Mouse (Mus musculus) heart, adult 9 months (tissue): ENCODE results near the gene Ppp1r21.

Source experiments
- DNase-seq, 2 experiments: peaks; one replicate each; pipeline ENCODE4 v3.0.0; 2022; ENCODE audit warnings: low spot score in 2 of 2

The Ppp1r21 gene

DNA sequence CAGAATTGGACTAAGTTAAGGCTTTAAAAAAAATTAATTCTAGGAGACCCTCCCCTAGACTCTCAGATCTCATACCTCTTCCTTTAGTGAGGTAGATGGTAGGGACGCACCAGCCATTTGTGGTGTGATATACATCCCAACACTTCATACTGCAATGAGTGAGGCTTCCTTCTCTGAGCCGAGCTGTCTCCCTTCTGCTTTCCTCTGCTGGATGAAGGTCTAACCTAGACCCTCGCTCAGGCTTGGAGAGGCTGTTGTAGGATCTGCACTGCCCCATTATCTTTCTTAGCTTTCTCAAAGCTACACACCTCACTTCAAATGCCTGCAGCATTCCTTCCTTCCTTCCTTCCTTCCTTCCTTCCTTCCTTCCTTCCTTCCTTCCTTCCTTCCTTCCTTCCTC lies 83.8 kb downstream of the Ppp1r21 start:
- no peak for DNase-seq

DNA sequence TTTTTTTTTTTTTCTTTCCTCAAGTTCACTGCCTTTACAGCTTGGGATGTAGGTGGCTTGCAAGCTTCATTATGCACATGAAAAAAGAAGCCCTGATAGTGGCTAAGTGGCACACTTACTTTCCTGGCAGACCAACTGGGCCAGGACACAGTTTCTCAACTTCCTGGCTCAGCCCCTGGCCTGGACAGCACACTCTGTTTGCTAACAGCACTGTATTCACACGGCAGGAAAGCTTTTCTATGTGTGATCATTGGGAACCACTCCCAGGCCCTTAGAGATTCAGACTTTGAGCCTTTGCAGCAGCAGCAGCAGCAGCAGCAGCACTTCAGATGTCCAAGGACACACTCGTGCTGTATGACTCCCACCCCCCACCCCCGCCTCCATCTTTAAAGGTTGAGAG lies 84.3 kb downstream of the Ppp1r21 start:
- peak in 1 of 2 experiments; percentile 39 for DNase-seq

DNA sequence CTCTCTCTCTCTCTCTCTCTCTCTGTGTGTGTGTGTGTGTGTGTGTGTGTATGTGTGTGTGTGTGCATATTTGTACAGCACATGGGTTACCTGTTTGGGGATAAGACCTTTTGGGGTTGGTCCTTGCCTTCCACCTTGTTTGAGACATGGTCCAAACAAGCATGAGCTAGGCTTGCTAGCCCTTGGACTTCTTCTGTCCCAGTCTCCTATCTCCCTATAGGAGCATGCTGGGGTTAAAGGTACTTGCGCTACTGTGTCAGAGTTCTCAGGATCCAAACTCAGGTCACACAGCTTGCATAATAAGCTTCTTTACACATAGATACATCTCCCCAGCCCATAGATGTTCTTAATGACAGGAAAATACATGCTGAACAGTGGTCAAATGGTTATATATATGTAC lies 84.8 kb downstream of the Ppp1r21 start:
- DNase-seq, result no peak

DNA sequence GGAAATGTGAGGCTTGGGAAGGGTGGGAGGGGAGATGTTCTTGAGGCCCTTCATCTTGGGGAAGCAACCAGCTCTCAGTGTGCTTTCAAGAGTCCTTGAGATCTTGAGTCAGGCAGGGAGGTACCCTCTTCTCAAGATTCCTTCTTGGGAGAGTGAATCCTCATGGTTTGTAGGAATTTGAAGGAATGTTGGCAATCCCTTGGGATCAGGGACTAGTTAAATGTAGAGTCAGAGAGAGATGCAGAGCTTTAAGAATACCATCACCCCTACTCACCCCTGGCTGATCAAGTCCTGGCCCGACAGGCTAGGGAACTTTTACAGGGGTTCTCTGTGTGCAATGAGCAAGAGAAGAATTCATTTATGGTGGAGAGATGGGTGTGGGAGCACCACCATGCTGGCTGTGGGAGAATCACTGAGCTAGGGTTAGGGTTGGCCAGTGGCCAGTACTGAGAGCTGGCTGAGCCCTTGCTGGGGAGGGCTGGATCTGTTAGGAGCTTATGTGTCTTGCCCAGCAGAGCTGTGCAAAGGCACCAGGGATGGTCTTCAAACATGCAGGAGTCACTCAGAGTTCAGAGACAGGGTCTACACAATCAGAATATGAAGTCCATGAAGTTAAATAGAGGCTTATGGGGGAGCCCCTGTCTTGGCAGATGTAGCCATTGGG lies 85.7 kb downstream of the Ppp1r21 start:
- no peak for DNase-seq

DNA sequence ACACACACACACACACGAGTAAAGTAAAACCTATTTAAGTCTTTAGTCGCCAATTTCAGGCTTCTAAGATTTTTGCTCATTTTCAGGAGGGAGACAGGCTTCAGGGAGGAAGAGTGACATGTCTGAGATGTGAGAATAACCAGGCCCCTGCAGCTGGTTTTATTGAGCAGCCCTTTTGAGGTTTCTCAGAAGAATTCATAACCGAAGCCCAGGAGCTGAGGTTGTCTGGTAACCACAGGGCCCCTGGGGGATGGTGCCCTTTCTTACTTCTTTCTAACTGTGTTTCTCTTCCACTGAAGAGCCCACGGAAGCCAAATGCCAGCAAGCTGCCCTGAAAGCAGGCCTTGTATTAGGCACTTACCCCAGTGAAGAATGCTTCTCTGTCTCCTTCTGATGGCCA lies 91.0 kb downstream of the Ppp1r21 start:
- no peak for DNase-seq

DNA sequence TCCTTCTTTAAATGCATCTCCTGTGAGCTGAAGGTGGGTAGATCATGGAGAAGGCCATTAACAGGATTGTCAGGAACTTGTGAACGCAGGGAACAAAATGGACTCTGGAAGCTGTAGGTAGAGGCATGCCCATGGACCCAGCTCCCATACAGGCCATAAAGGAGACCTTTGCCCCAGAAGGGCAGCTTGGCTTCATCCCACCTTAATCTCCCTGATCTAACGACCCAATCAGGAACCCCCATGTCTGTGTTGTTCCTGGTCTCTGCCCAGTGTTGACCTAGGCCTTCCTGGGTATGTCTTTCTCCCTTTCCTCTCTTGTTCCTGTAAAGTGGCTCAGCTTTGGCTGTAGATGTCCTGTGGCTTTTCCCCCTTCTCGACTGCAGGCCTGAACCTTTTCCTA lies 91.5 kb downstream of the Ppp1r21 start:
- no peak for DNase-seq

DNA sequence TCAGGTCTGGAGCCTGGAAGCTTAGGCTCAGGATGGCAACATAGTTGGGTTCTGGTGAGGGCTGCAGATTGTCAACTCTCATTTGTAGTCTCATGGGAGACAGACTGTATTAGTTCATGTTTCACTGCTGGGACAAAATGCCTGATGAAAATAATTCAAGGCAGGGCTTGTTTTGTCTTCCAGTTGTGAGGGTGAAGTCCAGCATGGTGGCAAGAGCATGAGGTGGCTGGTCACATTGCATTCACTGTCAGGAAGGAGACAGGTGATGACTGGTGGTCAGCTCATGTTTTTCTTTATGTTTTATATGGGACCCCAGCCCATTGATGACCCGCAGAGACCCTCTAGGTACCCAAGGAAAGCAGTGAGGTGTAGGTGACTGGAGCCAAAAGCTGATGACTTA lies 92.8 kb downstream of the Ppp1r21 start:
- no peak for DNase-seq

DNA sequence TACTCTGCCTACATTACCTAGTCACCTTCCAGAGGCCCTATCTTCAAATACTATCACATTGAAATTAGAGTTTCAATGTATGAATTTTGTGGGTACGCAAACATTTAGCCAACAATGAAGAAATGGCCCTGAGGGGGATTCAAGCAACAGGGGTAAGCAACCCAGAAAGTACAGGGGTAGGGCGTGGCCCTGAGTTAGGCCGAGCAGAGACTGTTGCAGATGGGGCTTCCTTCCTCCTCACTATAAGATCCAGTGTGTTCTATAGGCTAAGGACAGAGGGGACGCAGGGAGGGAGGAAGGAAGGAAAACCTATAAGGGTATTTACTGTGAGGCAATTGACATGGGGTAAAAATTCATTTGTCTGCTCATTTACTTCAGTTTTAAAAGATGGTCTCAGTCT lies 94.5 kb downstream of the Ppp1r21 start:
- no peak for DNase-seq

DNA sequence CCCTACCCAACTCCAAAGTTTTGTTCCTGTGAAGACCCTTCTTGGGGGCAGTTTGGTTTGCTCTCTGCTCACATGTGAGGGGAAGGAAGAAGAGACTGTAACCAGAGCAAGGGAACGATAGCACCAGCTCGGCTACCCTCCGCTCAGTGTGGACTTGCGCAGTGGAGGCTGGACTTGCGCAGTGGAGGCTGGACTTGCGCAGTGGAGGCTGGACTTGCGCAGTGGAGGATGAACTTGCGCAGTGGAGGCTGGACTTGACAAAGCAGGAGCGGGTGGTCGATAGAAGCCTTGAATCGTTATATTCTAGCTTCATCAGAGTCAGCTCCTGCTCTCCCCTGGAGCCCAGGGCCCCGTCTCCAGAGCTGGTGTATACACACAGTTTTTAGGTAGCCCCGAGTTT lies 95.4 kb downstream of the Ppp1r21 start:
- DNase-seq, result no peak

DNA sequence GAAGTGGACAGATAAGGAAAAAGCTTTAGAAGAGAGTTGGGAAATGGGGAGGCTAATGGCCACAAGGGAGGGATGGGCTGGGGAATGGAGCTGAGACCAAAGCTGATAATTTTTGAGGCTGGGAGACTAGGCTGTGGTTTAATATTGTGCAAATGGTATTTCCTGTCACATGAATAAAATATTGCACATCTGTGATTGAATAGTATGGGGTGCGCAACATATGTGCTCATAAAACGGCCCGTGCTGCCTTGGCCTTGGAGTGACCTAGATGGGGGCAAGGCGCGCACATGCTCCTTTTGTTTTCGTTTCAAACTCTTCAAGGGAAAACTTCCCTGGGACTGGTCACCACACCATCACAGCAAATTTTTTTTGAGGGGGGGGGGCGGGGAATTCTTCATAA lies 96.0 kb downstream of the Ppp1r21 start:
- peak in 1 of 2 experiments; percentile 21 for DNase-seq

DNA sequence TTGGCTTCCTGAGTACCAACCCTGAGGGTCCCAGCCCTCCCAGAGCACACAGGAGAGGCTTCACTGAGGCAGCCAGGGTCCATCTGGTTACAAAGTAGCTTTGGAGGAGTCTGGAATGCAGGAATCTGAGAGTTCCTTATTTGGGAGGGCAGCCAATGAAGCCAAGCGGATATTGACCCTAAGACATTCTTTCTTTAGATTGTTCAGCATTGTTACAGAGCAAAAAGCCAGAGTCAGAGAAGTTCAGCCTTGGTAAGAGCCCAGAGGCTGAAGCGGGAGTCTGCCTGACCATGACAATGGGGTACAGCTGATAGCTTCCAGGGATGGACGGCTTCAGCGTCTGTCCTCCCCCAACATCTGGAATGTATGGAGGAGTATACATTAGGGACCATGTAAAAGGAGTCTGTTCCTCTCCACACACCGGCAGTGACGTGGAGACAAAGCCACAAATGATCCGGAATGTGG lies 96.5 kb downstream of the Ppp1r21 start:
- DNase-seq, result peak in 1 of 2 experiments; percentile 18

DNA sequence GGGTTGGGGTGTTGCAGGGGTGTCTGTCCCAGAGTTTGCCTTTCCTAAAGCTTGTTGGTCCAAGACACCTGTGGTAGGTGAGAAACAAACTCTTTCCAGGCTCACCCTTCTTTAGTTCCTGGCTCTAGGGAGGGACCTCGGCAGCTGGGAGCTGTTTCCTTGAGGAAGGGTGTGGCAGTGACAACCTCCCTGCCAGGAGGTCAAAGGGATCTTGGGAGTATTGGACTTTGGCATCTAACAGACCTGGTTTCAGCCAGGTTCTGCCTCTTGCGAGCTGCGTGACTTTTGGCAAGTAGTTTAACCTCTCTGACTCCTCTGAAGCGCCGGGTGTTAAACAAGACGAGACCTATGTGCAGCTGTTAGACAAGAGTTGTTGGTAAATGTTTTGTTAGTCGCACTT lies 97.2 kb downstream of the Ppp1r21 start:
- peak; percentile 39 to 61 for DNase-seq

DNA sequence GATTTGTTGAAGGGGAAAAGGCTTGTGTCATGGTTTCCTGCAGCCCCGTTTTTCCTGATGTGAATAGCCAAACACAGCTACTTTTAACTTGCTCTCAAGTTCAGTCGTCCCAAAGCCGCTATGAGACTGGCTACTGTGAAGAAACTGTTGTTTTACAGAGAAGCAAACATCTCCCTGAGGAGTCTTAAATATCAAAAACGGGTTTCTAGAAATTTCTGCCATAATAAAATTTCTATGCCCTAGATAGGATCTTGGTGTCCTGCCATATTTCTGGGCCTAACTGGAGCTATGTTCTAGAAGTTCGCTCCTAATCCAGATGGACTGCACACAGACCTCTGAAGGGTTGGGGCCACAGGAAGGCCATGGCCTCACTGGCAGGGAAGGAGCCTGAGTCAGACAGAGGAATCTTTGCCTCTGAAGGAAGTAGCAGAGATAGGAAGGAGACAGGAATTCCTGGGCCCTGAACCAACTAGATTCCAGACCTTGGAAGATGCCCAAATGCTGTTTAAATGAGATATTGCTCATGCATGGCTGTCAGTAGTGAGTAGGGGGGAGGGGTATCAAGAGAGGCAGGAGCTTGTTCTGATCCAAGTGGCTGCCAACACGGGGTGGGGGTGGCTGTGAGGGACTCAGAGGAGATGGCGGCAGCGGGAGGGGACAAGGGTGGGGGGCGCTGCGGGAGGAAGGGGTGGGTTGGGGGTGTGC lies 98.9 kb downstream of the Ppp1r21 start:
- DNase-seq, result peak; percentile 90 to 91

DNA sequence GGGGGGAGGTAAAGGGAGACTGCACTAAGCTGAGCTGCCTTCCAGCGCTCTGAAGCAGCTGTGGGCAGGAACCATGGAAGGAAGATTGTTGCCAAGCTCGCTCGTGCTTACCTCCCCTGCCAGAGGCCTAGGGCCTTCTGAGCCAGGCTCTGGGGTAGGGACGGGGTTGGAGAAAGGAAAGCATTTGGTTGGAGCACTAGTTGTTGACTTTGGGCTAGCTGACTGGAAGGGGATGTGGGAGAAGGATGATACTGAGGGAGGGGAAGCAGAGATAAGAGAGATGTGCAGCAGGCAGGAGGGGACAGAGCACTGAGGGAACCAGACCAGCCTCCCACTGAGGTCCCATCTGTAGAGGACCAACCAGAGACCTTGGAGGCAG lies 99.5 kb downstream of the Ppp1r21 start:
- peak; percentile 57 to 65 for DNase-seq

DNA sequence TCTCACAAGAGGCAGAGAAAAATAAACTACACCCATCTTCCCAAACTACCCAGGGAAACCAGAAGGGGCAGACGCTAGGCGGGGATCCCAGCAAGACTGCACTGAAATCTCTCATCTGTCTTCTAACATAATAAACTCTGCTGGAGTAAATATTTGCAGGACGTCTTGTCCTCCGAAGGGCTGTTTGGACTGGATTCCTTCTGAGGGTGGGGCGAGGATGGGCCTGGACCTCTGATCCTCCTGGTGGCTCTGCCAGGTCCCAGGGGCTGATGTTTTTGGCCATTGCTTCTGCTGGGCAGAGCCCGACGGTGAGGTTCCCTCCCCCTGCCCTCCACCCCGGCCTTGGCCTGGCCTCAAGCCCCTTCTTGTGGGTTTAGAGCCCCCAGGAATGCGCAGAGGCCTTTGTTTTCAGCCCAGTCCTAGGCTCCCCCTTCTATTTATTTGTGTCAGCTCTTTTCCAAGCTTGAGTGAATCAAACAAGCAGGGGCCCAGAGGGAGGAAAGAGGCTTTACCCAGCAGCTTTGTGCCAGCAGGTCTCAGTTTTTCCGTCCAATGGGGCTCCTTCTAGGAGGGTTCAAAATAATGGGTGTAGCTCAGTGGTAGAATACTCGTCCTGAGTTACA lies 100.1 kb downstream of the Ppp1r21 start:
- DNase-seq, result peak; percentile 44 to 58

DNA sequence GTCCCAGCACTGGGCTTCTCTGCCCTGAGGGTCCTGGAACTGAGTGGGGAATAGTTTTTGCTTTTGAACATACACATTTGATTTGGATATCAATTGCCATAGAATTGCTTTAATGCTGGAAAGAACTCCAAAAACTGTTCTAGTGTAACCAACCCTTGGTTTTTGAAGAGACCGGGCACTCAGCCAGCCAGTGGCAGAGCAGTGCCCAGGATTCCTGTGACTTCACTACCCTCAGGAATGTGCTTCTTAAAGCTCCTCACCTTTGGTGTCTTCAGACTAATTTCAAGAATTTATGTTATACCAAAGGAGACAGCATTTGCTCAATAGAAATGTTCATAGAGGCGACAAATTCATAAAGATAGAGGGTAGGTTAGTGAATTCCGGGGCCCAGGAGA lies 100.6 kb downstream of the Ppp1r21 start:
- DNase-seq, result no peak

DNA sequence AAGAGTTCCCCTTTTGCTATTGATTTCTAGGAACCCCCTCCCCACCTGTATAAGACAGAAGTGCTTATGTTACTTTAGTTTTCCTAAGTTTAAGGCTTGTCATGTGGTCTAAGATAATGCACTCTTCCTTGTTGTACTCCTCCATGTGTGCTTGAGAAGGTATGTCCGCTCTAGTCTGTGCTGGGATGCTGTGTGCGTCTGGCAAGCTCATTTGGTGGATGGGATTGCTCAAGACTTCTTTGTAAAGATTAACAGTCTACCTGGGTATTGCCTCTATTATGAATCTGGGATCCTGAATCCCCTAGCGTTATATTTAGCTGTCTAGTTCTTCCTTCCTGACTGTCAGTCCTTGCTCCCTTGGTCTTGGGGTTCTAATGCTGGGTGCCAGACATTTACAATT lies 102.7 kb downstream of the Ppp1r21 start:
- no peak for DNase-seq

DNA sequence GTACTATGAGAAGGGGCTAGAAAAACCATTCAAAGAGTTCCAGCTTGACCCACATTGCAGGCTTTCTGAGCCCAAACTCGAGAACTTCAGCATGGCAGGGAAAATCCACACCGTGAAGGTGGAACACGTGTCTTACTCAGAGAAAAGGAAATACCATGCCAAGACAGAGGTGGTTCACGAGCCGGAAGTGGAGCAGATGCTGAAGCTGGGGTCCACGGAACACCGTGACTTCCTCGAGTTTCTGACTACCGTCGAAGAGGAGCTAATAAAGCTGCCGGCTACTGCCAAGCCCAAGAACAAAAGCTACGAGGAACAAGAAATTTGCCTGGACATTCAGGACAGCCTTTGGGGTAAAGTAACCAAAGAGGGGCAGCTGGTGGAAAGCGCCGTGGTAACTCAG lies 106.2 kb downstream of the Ppp1r21 start:
- DNase-seq, result no peak

DNA sequence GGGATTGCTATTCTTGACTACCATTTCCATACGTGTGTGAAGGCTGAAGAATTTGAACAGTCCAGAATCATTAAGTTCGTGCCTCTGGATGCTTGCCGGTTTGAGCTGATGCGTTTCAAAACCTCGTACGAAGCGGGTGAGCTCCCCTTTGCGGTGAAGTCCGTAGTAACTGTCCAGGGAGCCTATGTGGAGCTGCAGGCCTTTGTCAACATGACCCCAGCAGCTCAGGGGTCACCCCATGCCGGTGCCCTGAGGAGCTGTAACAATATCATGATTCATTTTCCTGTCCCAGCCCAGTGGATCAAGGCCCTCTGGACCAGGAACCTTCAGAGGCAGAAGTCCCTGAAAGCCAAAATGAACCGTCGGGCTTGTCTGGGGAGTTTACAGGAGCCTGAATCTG lies 106.7 kb downstream of the Ppp1r21 start:
- no peak for DNase-seq
